Mouse (Mus musculus) MEL (cell line): ENCODE results near the gene Gm9964. TPM values are rescaled to one million over a fixed set of nuclear protein-coding genes. Genes with fewer than 3 reads are reported as not detected.

Experiments used
- DNase-seq: peaks from one replicate; pipeline ENCODE4 v3.0.0; 2011; ENCODE audit warnings: low read depth, low spot score
- H3K27ac ChIP-seq: 2 replicates; pipeline ENCODE4 v1.5.1; 2012; ENCODE audit warnings: low read depth, mild to moderate bottlenecking, control low read depth, low read length, moderate library complexity; ENCODE audit not compliant: control insufficient read depth
- H3K27me3 ChIP-seq, 2 experiments: fragments of 150-350 bp in 1 of 2; sonication (generic) in 1 of 2; 2 replicates each; pipeline ENCODE4 v1.6.1; 2012; ENCODE audit warnings: low read length in 2 of 2, mild to moderate bottlenecking in 2 of 2, improper control_type of control experiment in 1 of 2, moderate library complexity in 1 of 2; ENCODE audit not compliant: insufficient read depth in 2 of 2, control insufficient read depth in 1 of 2
- H3K36me3 ChIP-seq, 2 experiments: 2 replicates each; pipeline ENCODE4 v1.6.1; 2012 to 2014; ENCODE audit warnings: low read length in 2 of 2, improper control_type of control experiment in 1 of 2, inconsistent platforms in 1 of 2, mild to moderate bottlenecking in 1 of 2; ENCODE audit not compliant: insufficient read depth in 2 of 2, control insufficient read depth in 1 of 2
- H3K4me1 ChIP-seq, 2 experiments: fragments of 150-350 bp in 1 of 2; sonication (generic) in 1 of 2; 2 replicates each; pipeline ENCODE4 v1.6.1; 2012; ENCODE audit warnings: low read length in 2 of 2, improper control_type of control experiment in 1 of 2, mild to moderate bottlenecking in 1 of 2; ENCODE audit not compliant: insufficient read depth in 2 of 2, control insufficient read depth in 1 of 2
- H3K4me3 ChIP-seq, 2 experiments: fragments of 150-350 bp in 1 of 2; sonication (generic) in 1 of 2; 2 replicates each; pipeline ENCODE4 v1.5.1; 2012; ENCODE audit warnings: low read depth in 2 of 2, low read length in 2 of 2, mild to moderate bottlenecking in 2 of 2, moderate library complexity in 2 of 2, control low read depth in 1 of 2, improper control_type of control experiment in 1 of 2; ENCODE audit not compliant: control insufficient read depth in 1 of 2, insufficient read depth in 1 of 2
- H3K79me2 ChIP-seq: 2 replicates; pipeline ENCODE4 v1.6.1; 2012; ENCODE audit warnings: mild to moderate bottlenecking, low read length, moderate library complexity; ENCODE audit not compliant: control insufficient read depth, poor library complexity, insufficient read depth
- H3K9ac ChIP-seq: 2 replicates; pipeline ENCODE4 v1.6.1; 2012; ENCODE audit warnings: low read depth, mild to moderate bottlenecking, control low read depth, low read length, moderate library complexity; ENCODE audit not compliant: control insufficient read depth, poor library complexity, severe bottlenecking
- H3K9me3 ChIP-seq: fragments of 150-350 bp; sonication (generic); replicated peaks from 2 replicates; pipeline ENCODE4 v1.6.1; 2012; ENCODE audit warnings: mild to moderate bottlenecking, low read length, improper control_type of control experiment, moderate library complexity; ENCODE audit not compliant: insufficient read depth
- BHLHE40 ChIP-seq: IDR thresholded peaks from 2 replicates; pipeline ENCODE4 v1.6.1; 2012; ENCODE audit warnings: low read depth, mild to moderate bottlenecking, inconsistent platforms, low read length, improper control_type of control experiment, borderline replicate concordance
- CHD1 ChIP-seq: IDR thresholded peaks from 2 replicates; pipeline ENCODE4 v1.6.1; 2012; ENCODE audit warnings: low read depth, mild to moderate bottlenecking, inconsistent platforms, low read length, improper control_type of control experiment
- CHD2 ChIP-seq: IDR thresholded peaks from 2 replicates; pipeline ENCODE4 v1.6.1; 2011; ENCODE audit warnings: low read length, improper control_type of control experiment
- CTCF ChIP-seq, 3 experiments: IDR thresholded peaks in 2 of 3; conservative IDR thresholded peaks in 1 of 3; 2 replicates each; pipeline ENCODE4 v1.5.1; 2011 to 2012; ENCODE audit warnings: low read length in 3 of 3, low read depth in 2 of 3, mild to moderate bottlenecking in 2 of 3, improper control_type of control experiment in 1 of 3, inconsistent platforms in 1 of 3, mixed read lengths in 1 of 3, moderate library complexity in 1 of 3; ENCODE audit not compliant: control insufficient read depth in 1 of 3, insufficient read depth in 1 of 3, poor library complexity in 1 of 3, severe bottlenecking in 1 of 3
- E2F4 ChIP-seq: IDR thresholded peaks from 2 replicates; pipeline ENCODE4 v1.6.1; 2011; ENCODE audit warnings: low read depth, low read length, improper control_type of control experiment, borderline replicate concordance
- ELF1 ChIP-seq: IDR thresholded peaks from 2 replicates; pipeline ENCODE4 v1.6.1; 2014; ENCODE audit warnings: low read depth, mild to moderate bottlenecking, inconsistent platforms, low read length, improper control_type of control experiment, moderate library complexity
- EP300 ChIP-seq, 2 experiments: IDR thresholded peaks; 2 replicates each; pipeline ENCODE4 v1.6.1; 2011; ENCODE audit warnings: improper control_type of control experiment in 2 of 2, low read length in 2 of 2, low read depth in 1 of 2, mild to moderate bottlenecking in 1 of 2
- ETS1 ChIP-seq: IDR thresholded peaks from 2 replicates; pipeline ENCODE4 v1.6.1; 2012; ENCODE audit warnings: low read depth, mild to moderate bottlenecking, inconsistent platforms, low read length, improper control_type of control experiment, moderate library complexity
- GABPA ChIP-seq: IDR thresholded peaks from 2 replicates; pipeline ENCODE4 v1.6.1; 2012; ENCODE audit warnings: low read depth, mild to moderate bottlenecking, inconsistent platforms, low read length, improper control_type of control experiment, moderate library complexity
- HCFC1 ChIP-seq: IDR thresholded peaks from 2 replicates; pipeline ENCODE4 v1.6.1; 2012; ENCODE audit warnings: low read depth, mild to moderate bottlenecking, inconsistent platforms, low read length, improper control_type of control experiment, moderate library complexity
- KAT2A ChIP-seq: conservative IDR thresholded peaks from 2 replicates; pipeline ENCODE4 v1.6.1; 2012; ENCODE audit warnings: low read depth, low read length, improper control_type of control experiment, inconsistent platforms
- MAFK ChIP-seq: IDR thresholded peaks from 2 replicates; pipeline ENCODE4 v1.6.1; 2011; ENCODE audit warnings: low read depth, mild to moderate bottlenecking, low read length, improper control_type of control experiment, borderline replicate concordance
- MAX ChIP-seq: IDR thresholded peaks from 2 replicates; pipeline ENCODE4 v1.6.1; 2011; ENCODE audit warnings: low read length, improper control_type of control experiment
- MAZ ChIP-seq: IDR thresholded peaks from 2 replicates; pipeline ENCODE4 v1.6.1; 2012; ENCODE audit warnings: low read depth, mild to moderate bottlenecking, inconsistent platforms, low read length, improper control_type of control experiment
- MEF2A ChIP-seq: IDR thresholded peaks from 2 replicates; pipeline ENCODE4 v1.6.1; 2014; ENCODE audit warnings: low read depth, mild to moderate bottlenecking, inconsistent platforms, low read length, improper control_type of control experiment; ENCODE audit not compliant: poor library complexity, insufficient replicate concordance, severe bottlenecking; ENCODE audit errors: extremely low read depth
- MXI1 ChIP-seq: IDR thresholded peaks from 2 replicates; pipeline ENCODE4 v1.6.1; 2011; ENCODE audit warnings: mild to moderate bottlenecking, low read depth, low read length, improper control_type of control experiment
- MYB ChIP-seq: IDR thresholded peaks from 2 replicates; pipeline ENCODE4 v1.6.1; 2011; ENCODE audit warnings: mild to moderate bottlenecking, low read depth, low read length, improper control_type of control experiment
- MYC ChIP-seq: IDR thresholded peaks from 2 replicates; pipeline ENCODE4 v1.6.1; 2011; ENCODE audit warnings: low read depth, mild to moderate bottlenecking, low read length, improper control_type of control experiment, moderate library complexity
- NELFE ChIP-seq: IDR thresholded peaks from 2 replicates; pipeline ENCODE4 v1.6.1; 2011; ENCODE audit warnings: low read depth, low read length, improper control_type of control experiment
- NRF1 ChIP-seq: IDR thresholded peaks from 2 replicates; pipeline ENCODE4 v1.6.1; 2014; ENCODE audit warnings: low read depth, mild to moderate bottlenecking, inconsistent platforms, low read length, improper control_type of control experiment, moderate library complexity; ENCODE audit not compliant: poor library complexity, insufficient read depth, severe bottlenecking
- POLR2A ChIP-seq, 2 experiments: IDR thresholded peaks; 2 replicates each; pipeline ENCODE4 v1.6.1; 2011 to 2012; ENCODE audit warnings: low read length in 2 of 2, mild to moderate bottlenecking in 2 of 2, control low read depth in 1 of 2, improper control_type of control experiment in 1 of 2, low read depth in 1 of 2, moderate library complexity in 1 of 2; ENCODE audit not compliant: control insufficient read depth in 1 of 2, insufficient read depth in 1 of 2, poor library complexity in 1 of 2
- POLR2AphosphoS2 ChIP-seq: IDR thresholded peaks from 2 replicates; pipeline ENCODE4 v1.6.1; 2011; ENCODE audit warnings: low read length, improper control_type of control experiment
- POLR2AphosphoS5 ChIP-seq: IDR thresholded peaks from 2 replicates; pipeline ENCODE4 v1.6.1; 2012; ENCODE audit warnings: low read depth, borderline replicate concordance, mild to moderate bottlenecking, inconsistent platforms, low read length, moderate library complexity, mixed read lengths
- RAD21 ChIP-seq: IDR thresholded peaks from 2 replicates; pipeline ENCODE4 v1.6.1; 2011; ENCODE audit warnings: mild to moderate bottlenecking, low read depth, low read length, improper control_type of control experiment
- RCOR1 ChIP-seq: IDR thresholded peaks from 2 replicates; pipeline ENCODE4 v1.6.1; 2012; ENCODE audit warnings: low read depth, mild to moderate bottlenecking, inconsistent platforms, low read length, improper control_type of control experiment
- SIN3A ChIP-seq: IDR thresholded peaks from 2 replicates; pipeline ENCODE4 v1.6.1; 2012; ENCODE audit warnings: low read length, improper control_type of control experiment, inconsistent platforms
- SMC3 ChIP-seq: IDR thresholded peaks from 2 replicates; pipeline ENCODE4 v1.6.1; 2011; ENCODE audit warnings: low read depth, low read length, improper control_type of control experiment
- TAL1 ChIP-seq: IDR thresholded peaks from 2 replicates; pipeline ENCODE4 v1.6.1; 2012; ENCODE audit warnings: mild to moderate bottlenecking, inconsistent platforms, low read length, moderate library complexity, mixed read lengths
- TBP ChIP-seq: IDR thresholded peaks from 2 replicates; pipeline ENCODE4 v1.8.0; 2011; ENCODE audit warnings: low read depth, low read length, improper control_type of control experiment
- UBTF ChIP-seq: IDR thresholded peaks from 2 replicates; pipeline ENCODE4 v1.6.1; 2012; ENCODE audit warnings: low read depth, mild to moderate bottlenecking, inconsistent platforms, low read length, improper control_type of control experiment, moderate library complexity, borderline replicate concordance; ENCODE audit not compliant: insufficient read depth
- USF1 ChIP-seq: IDR thresholded peaks from 2 replicates; pipeline ENCODE4 v1.6.1; 2014; ENCODE audit warnings: low read depth, mild to moderate bottlenecking, inconsistent platforms, low read length, improper control_type of control experiment, moderate library complexity
- USF2 ChIP-seq, 2 experiments: IDR thresholded peaks; 2 replicates each; pipeline ENCODE4 v1.6.1; 2011 to 2012; ENCODE audit warnings: improper control_type of control experiment in 2 of 2, low read length in 2 of 2, borderline replicate concordance in 1 of 2, inconsistent platforms in 1 of 2, low read depth in 1 of 2, mild to moderate bottlenecking in 1 of 2; ENCODE audit not compliant: insufficient read depth in 1 of 2
- ZC3H11A ChIP-seq: IDR thresholded peaks from 2 replicates; pipeline ENCODE4 v1.6.1; 2012; ENCODE audit warnings: low read depth, mild to moderate bottlenecking, inconsistent platforms, low read length, improper control_type of control experiment
- ZKSCAN1 ChIP-seq: IDR thresholded peaks from 2 replicates; pipeline ENCODE4 v1.6.1; 2012; ENCODE audit warnings: low read depth, mild to moderate bottlenecking, inconsistent platforms, low read length, improper control_type of control experiment, moderate library complexity
- ZMIZ1 ChIP-seq: IDR thresholded peaks from 2 replicates; pipeline ENCODE4 v1.6.1; 2012; ENCODE audit warnings: low read depth, mild to moderate bottlenecking, inconsistent platforms, low read length, improper control_type of control experiment, moderate library complexity
- ZNF384 ChIP-seq: IDR thresholded peaks from 2 replicates; pipeline ENCODE4 v1.6.1; 2012; ENCODE audit warnings: low read depth, mild to moderate bottlenecking, inconsistent platforms, low read length, improper control_type of control experiment
- polyA plus RNA-seq, 2 experiments: library from polyadenylated mRNA; stranded (reverse) in 1 of 2; unstranded in 1 of 2; fragments of >175 nt in 1 of 2; fragments of >200 nt in 1 of 2; gene quantifications; 2 replicates each; pipeline versions ENCODE4 v1.2.1 to v1.2.4; 2012; ENCODE audit warnings: low replicate concordance in 2 of 2, low read depth in 1 of 2; ENCODE audit not compliant: insufficient read length in 2 of 2, insufficient read depth in 1 of 2, missing spikeins in 1 of 2
- total RNA-seq: library from RNA; depleted of rRNA; stranded (reverse); fragments of 300-350 nt; gene quantifications from 2 replicates; pipeline ENCODE4 v1.2.3, GENCODE M21; 2012; rRNA removed

The Gm9964 gene
- not detected in 2 replicates for total RNA-seq
- polyA plus RNA-seq, result not detected

GRCm38 (mm10) chr11:79296856-79297491 lies at the start of gene Gm9964:
Gene Gm9964 (minus strand): TSS chr11:79296906.
- H3K27ac ChIP-seq, result peak within 1 kb of the TSS; percentile 60
- peaks cover 0 to 19% of the 10 kb centered on the region in 2 experiments; a peak in 2 of 4 replicates for H3K36me3 ChIP-seq
- 0 out of 2 replicates have a peak within 1 kb of the TSS, but pooled peaks have one; percentile 1 for H3K9ac ChIP-seq
- no peaks in the 10 kb centered on the region for H3K27me3 ChIP-seq
- no peaks in the 10 kb centered on the region for H3K79me2 ChIP-seq
- H3K9me3 ChIP-seq, result no peaks in the 10 kb centered on the region
- H3K4me1 ChIP-seq, result peaks cover 20 to 29% of the 10 kb centered on the region in 2 experiments
- no peak within 1 kb of the TSS for H3K4me3 ChIP-seq
- DNase-seq, result peak; percentile 90
- no peak for TF ChIP-seq USF2 (IDR thresholded peaks at IDR 0.05; ENCODE audit: borderline replicate concordance in 1 of 2, insufficient read depth in 1 of 2, low read depth in 1 of 2, low read length in 2 of 2)
- TF ChIP-seq TBP, result 0 out of 2 replicates have a peak, but pooled peaks have one; percentile 33
- TF ChIP-seq BHLHE40, result peak; percentile 94
- no peak; the same call in 1 of the 2 replicates for TF ChIP-seq ZKSCAN1
- TF ChIP-seq NELFE, result no peak
- no peak for TF ChIP-seq CHD1
- TF ChIP-seq POLR2A (IDR thresholded peaks at IDR 0.05; ENCODE audit: control insufficient read depth in 1 of 2, insufficient read depth in 1 of 2, low read depth in 1 of 2, low read length in 2 of 2, poor library complexity in 1 of 2), result no peak
- TF ChIP-seq UBTF, result no peak
- TF ChIP-seq TAL1, result peak; percentile 93
- TF ChIP-seq NRF1, result no peak
- TF ChIP-seq MEF2A, result no peak
- peak; percentile 77; the same call in 1 of the 2 replicates for TF ChIP-seq MAFK
- no peak for TF ChIP-seq CHD2
- no peak for TF ChIP-seq E2F4
- TF ChIP-seq CTCF (IDR thresholded peaks at IDR 0.05 in 2 of 3, conservative IDR thresholded peaks at IDR 0.05 in 1 of 3; ENCODE audit: control insufficient read depth in 1 of 3, insufficient read depth in 1 of 3, low read depth in 2 of 3, low read length in 3 of 3, poor library complexity in 1 of 3, severe bottlenecking in 1 of 3), result no peak
- TF ChIP-seq EP300 (IDR thresholded peaks at IDR 0.05; ENCODE audit: low read depth in 1 of 2, low read length in 2 of 2), result peak; percentile 91 to 95
- TF ChIP-seq SIN3A, result peak; percentile 74
- no peak for TF ChIP-seq GABPA
- TF ChIP-seq MXI1, result peak; percentile 70
- peak; percentile 85 for TF ChIP-seq MYC
- no peak for TF ChIP-seq HCFC1
- TF ChIP-seq MAZ, result peak; percentile 67; the same call in 1 of the 2 replicates
- peak; percentile 95 for TF ChIP-seq RCOR1
- no peak for TF ChIP-seq ZC3H11A
- no peak for TF ChIP-seq USF1
- no peak for TF ChIP-seq KAT2A
- TF ChIP-seq MAX, result peak; percentile 58; the same call in 1 of the 2 replicates
- TF ChIP-seq ZNF384, result peak; percentile 54
- no peak for TF ChIP-seq RAD21
- TF ChIP-seq ZMIZ1, result no peak
- TF ChIP-seq SMC3, result no peak
- TF ChIP-seq ETS1, result peak; percentile 96
- TF ChIP-seq ELF1, result no peak
- TF ChIP-seq POLR2AphosphoS5, result no peak
- TF ChIP-seq POLR2AphosphoS2, result no peak
- TF ChIP-seq MYB, result no peak
